ENCODE assay signal across 9 mouse cellular contexts in genomic region chr6:13676196-13676595, GRCm38 (mm10). TPM values are rescaled to one million over a fixed set of nuclear protein-coding genes. Genes with fewer than 3 reads are reported as not detected.
DNase-seq lines count a peak whose midpoint lies in the region; ATAC-seq and TF ChIP-seq lines count a peak whose summit lies in the region.
"Had no signal": no experiment of that assay in that cellular context is flagged by ENCODE, and none has a peak within 500 bp of the region (broad histone marks: within the 10 kb centered on the region; RNA-seq: fewer than 3 reads in every experiment).

No protein-coding gene starts in this region.

- no peaks in the 10 kb centered on the region for H3K9me3 ChIP-seq in lung, embryonic 15.5 days
- no peaks in the 10 kb centered on the region for H3K9me3 ChIP-seq in embryonic facial prominence, embryonic 12.5 days
- no peaks in the 10 kb centered on the region for H3K9me3 ChIP-seq in kidney, embryonic 16.5 days (ENCODE audit: low read length)

- TF ChIP-seq POLR2A in myocyte (IDR thresholded peaks at IDR 0.05; ENCODE audit: insufficient read length, low read depth), result no peak

- intact Hi-C loops in heart, postnatal 10 days (cut with DNase I), result loop anchor here (5.0 kb wide), 1 partner anchor 196 kb away; the partner anchor contains the start of gene 2610001J05Rik

- no peaks in the 10 kb centered on the region for H3K36me3 ChIP-seq in lung, embryonic 15.5 days
- H3K36me3 ChIP-seq in embryonic facial prominence, embryonic 12.5 days, result no peaks in the 10 kb centered on the region
- no peaks in the 10 kb centered on the region for H3K36me3 ChIP-seq in myocyte (ENCODE audit: control insufficient read depth, insufficient read depth)
- no peaks in the 10 kb centered on the region for H3K36me3 ChIP-seq in kidney, embryonic 16.5 days (ENCODE audit: insufficient read depth, low read length)

- H3ac ChIP-seq in myocyte (ENCODE audit: control insufficient read depth, insufficient read length), result no peak overlapping the region

- ATAC-seq in lung, embryonic 15.5 days (ENCODE audit: borderline replicate concordance, extremely low read depth, low FRiP score, low TSS enrichment), result no peak
- ATAC-seq in embryonic facial prominence, embryonic 12.5 days (ENCODE audit: insufficient number of reproducible peaks, insufficient read depth, low FRiP score, low TSS enrichment), result no peak
- ATAC-seq in kidney, embryonic 16.5 days (ENCODE audit: low FRiP score, low TSS enrichment), result no peak

- no peak overlapping the region for H3K27ac ChIP-seq in lung, embryonic 15.5 days
- H3K27ac ChIP-seq in embryonic facial prominence, embryonic 12.5 days, result no peak overlapping the region
- no peak overlapping the region for H3K27ac ChIP-seq in kidney, embryonic 16.5 days (ENCODE audit: low read length)

- peak overlapping the region; percentile 83 for H3K4me2 ChIP-seq in lung, embryonic 15.5 days
- H3K4me2 ChIP-seq in embryonic facial prominence, embryonic 12.5 days (replicated peaks), result peak overlapping the region; percentile 75
- H3K4me2 ChIP-seq in myocyte (ENCODE audit: low read depth), result peak overlapping the region; percentile 94
- no peak overlapping the region; the same call in 1 of the 2 replicates for H3K4me2 ChIP-seq in kidney, embryonic 16.5 days (replicated peaks; ENCODE audit: low read depth, low read length)

- no peaks in the 10 kb centered on the region for H3K27me3 ChIP-seq in lung, embryonic 15.5 days
- no peaks in the 10 kb centered on the region for H3K27me3 ChIP-seq in embryonic facial prominence, embryonic 12.5 days
- H3K27me3 ChIP-seq in myocyte (ENCODE audit: control insufficient read depth, insufficient read depth, insufficient read length), result no peaks in the 10 kb centered on the region
- H3K27me3 ChIP-seq in kidney, embryonic 16.5 days (ENCODE audit: insufficient read depth, low read length), result no peaks in the 10 kb centered on the region

- no peak for DNase-seq in lung, postnatal 10 days
- peak; percentile 21 for DNase-seq in induced T-regulatory cell, adult 2 months (ENCODE audit: low read depth)
- no peak for DNase-seq in right cerebral cortex, adult 18-20 months
- DNase-seq in heart, postnatal 10 days, result no peak
- DNase-seq: adrenal gland, postnatal 10 days had no signal

- peaks cover 5% of the 10 kb centered on the region; the same call in 1 of the 2 replicates for H3K4me1 ChIP-seq in lung, embryonic 15.5 days
- no peaks in the 10 kb centered on the region for H3K4me1 ChIP-seq in embryonic facial prominence, embryonic 12.5 days
- H3K4me1 ChIP-seq in kidney, embryonic 16.5 days (ENCODE audit: insufficient read depth, low read length), result peaks cover 3% of the 10 kb centered on the region

- H3K4me3 ChIP-seq in lung, embryonic 15.5 days, result peak overlapping the region; percentile 84
- H3K4me3 ChIP-seq in embryonic facial prominence, embryonic 12.5 days, result peak overlapping the region; percentile 66; the same call in 1 of the 2 replicates
- peak overlapping the region; percentile 72 for H3K4me3 ChIP-seq in myocyte
- H3K4me3 ChIP-seq in kidney, embryonic 16.5 days (ENCODE audit: low read length), result no peak overlapping the region

- H3K79me2 ChIP-seq in myocyte (ENCODE audit: control insufficient read depth, insufficient read depth), result peaks cover 41% of the 10 kb centered on the region

- H3K9ac ChIP-seq in lung, embryonic 15.5 days, result no peak overlapping the region
- H3K9ac ChIP-seq in embryonic facial prominence, embryonic 12.5 days, result no peak overlapping the region
- H3K9ac ChIP-seq in kidney, embryonic 16.5 days (replicated peaks; ENCODE audit: low read length), result no peak overlapping the region

TF ChIP-seq in myocyte, 11 proteins besides CTCF, POLR2A, EP300 and RAD21:
- TF ChIP-seq MAX (IDR thresholded peaks at IDR 0.05; ENCODE audit: low read depth) (no peak), REST (IDR thresholded peaks at IDR 0.05; ENCODE audit: insufficient read depth, insufficient read length) (no peak), E2F4 (IDR thresholded peaks at IDR 0.05; ENCODE audit: insufficient read depth) (no peak), SRF (IDR thresholded peaks at IDR 0.05; ENCODE audit: control insufficient read depth, insufficient read length, low read depth) (no peak), TCF3 (IDR thresholded peaks at IDR 0.05; ENCODE audit: insufficient read length, low read depth) (no peak), POLR2AphosphoS2 (IDR thresholded peaks at IDR 0.05; ENCODE audit: insufficient read length, low read depth) (no peak), MYOG (IDR thresholded peaks at IDR 0.05; ENCODE audit: control insufficient read depth in 1 of 3, insufficient read depth in 1 of 3, insufficient read length in 2 of 3, low read depth in 2 of 3) (no peak), CEBPB (IDR thresholded peaks at IDR 0.05; ENCODE audit: insufficient read depth, poor library complexity, severe bottlenecking) (no peak), USF1 (IDR thresholded peaks at IDR 0.05; ENCODE audit: low read depth) (no peak), MYOD1 (IDR thresholded peaks at IDR 0.05; ENCODE audit: control insufficient read depth in 1 of 3, insufficient read length in 2 of 3, low read depth in 2 of 3) (no peak), TCF12 (IDR thresholded peaks at IDR 0.05; ENCODE audit: insufficient read depth, poor library complexity, severe bottlenecking) (no peak)
TF ChIP-seq in myocyte: peak in this region for 0.

RNA-seq across cellular contexts. Expression of gene Bmt2, which starts 1.6 kb away (rescaled TPM):
- 18.0 and 19.0 TPM in 2 replicates for polyA plus RNA-seq in lung, embryonic 15.5 days (2015; fragmentation: Nextera tagmentation; extraction: Ambion mirVana)
- 20.1 and 23.6 TPM in 2 replicates for polyA plus RNA-seq in embryonic facial prominence, embryonic 12.5 days (2016; fragmentation: Nextera tagmentation; extraction: Ambion mirVana)
- 2.8 TPM for polyA plus RNA-seq in myocyte (2012; fragmentation: generic; extraction: Trizol)
- polyA plus RNA-seq in kidney, embryonic 16.5 days (2015; fragmentation: Nextera tagmentation; extraction: Ambion mirVana), result 14.6 and 18.9 TPM in 2 replicates
- 10 to 100 TPM; 10.4 to 11.2 TPM for total RNA-seq in heart, postnatal 10 days (2021)
